Mouse (Mus musculus) large intestine, adult 2 months (tissue): Measurements from ENCODE around the gene Olfr744. TPM values are rescaled to one million over a fixed set of nuclear protein-coding genes. Genes with fewer than 3 reads are reported as not detected.
"Not testable (repeated sequence)": the region's sequence is repeated elsewhere in the genome, so short reads cannot be mapped to it uniquely, and the experiment has no call there.

Experiments used
- DNase-seq: peaks from one replicate; pipeline ENCODE4 v3.0.0-alpha.2; 2012; ENCODE audit warnings: low read depth, low spot score
- WGBS: fragments of 180-500 bp; shearing (Covaris S2); methylation state at CpG from one replicate; pipeline ENCODE4 v1.1.7; 2018; 5-methylcytosine and 5-hydroxymethylcytosine counted together
- polyA plus RNA-seq: library from polyadenylated mRNA; depleted of rRNA; stranded (reverse); fragments of >200 nt; gene quantifications from 2 replicates; pipeline ENCODE4 v1.2.3, GENCODE M21; 2012; rRNA removed

The Olfr744 gene
- polyA plus RNA-seq, result not detected in 2 replicates

- DNase-seq, result no peak
- WGBS, result 92% methylated on average over 2 of the region's 2 CpGs
These were observed at the start of gene Olfr744 for GRCm38 (mm10) chr14:50614579-50614978. Olfr744 (plus strand) TSS chr14:50614879.

- 53% methylated on average over 1 of the region's 1 CpGs for WGBS
- not testable (repeated sequence) for DNase-seq
These were observed 41.6 kb upstream of the Olfr744 start for GRCm38 (mm10) chr14:50573056-50573455.

- no peak for DNase-seq
- WGBS, result 75% methylated on average over 2 of the region's 2 CpGs
These were observed 24.4 kb downstream of the Olfr744 start, which contains the start of gene Olfr745 for GRCm38 (mm10) chr14:50639088-50639487. Olfr745 (plus strand) TSS chr14:50639388.

GRCm38 (mm10) chr14:50646783-50647182 is 32.1 kb downstream of the Olfr744 start, which contains the start of gene Olfr746:
Olfr746 (plus strand) TSS chr14:50647083.
- DNase-seq, result no peak

Other genes with a start within 250 kb of the Olfr744 start
- gene Olfr736, start 233.7 kb upstream of the Olfr744 start, polyA plus RNA-seq, result not detected in 2 replicates
- not detected in 2 replicates for gene Olfr738, start 207.3 kb upstream of the Olfr744 start, polyA plus RNA-seq
- gene Olfr739, start 196.3 kb upstream of the Olfr744 start, polyA plus RNA-seq, result not detected in 2 replicates
- gene Olfr740, start 169.3 kb upstream of the Olfr744 start, polyA plus RNA-seq, result not detected in 2 replicates
- gene Olfr741, start 142.1 kb upstream of the Olfr744 start, polyA plus RNA-seq, result not detected in 2 replicates
- not detected in 2 replicates for gene Olfr742, start 111.3 kb upstream of the Olfr744 start, polyA plus RNA-seq
- not detected in 2 replicates for gene Olfr743, start 93.0 kb upstream of the Olfr744 start, polyA plus RNA-seq
- gene Olfr745, start 24.5 kb downstream of the Olfr744 start, polyA plus RNA-seq, result not detected in 2 replicates
- not detected in 2 replicates for gene Olfr746, start 32.2 kb downstream of the Olfr744 start, polyA plus RNA-seq
- not detected in 2 replicates for gene Olfr747, start 78.3 kb downstream of the Olfr744 start, polyA plus RNA-seq
- not detected in 2 replicates for gene Olfr748, start 92.5 kb downstream of the Olfr744 start, polyA plus RNA-seq
- gene Olfr749, start 130.2 kb downstream of the Olfr744 start, polyA plus RNA-seq, result not detected in 2 replicates
- 21.7 and 25.6 TPM in 2 replicates for gene Ttc5, start 170.6 kb downstream of the Olfr744 start, polyA plus RNA-seq
- not detected in 2 replicates for gene Ccnb1ip1, start 192.9 kb downstream of the Olfr744 start, polyA plus RNA-seq
- gene Parp2, start 193.0 kb downstream of the Olfr744 start, polyA plus RNA-seq, result 16.3 and 23.8 TPM in 2 replicates